18 mouse cellular contexts compared by ENCODE assay signal in genomic region chr11:111945806-111946205, GRCm38 (mm10).
"Had no signal": no experiment of that assay in that cellular context is flagged by ENCODE, and none has a peak within 500 bp of the region (broad histone marks: within the 10 kb centered on the region; RNA-seq: fewer than 3 reads in every experiment).

No protein-coding gene starts in this region.

- H3K4me1 ChIP-seq: megakaryocyte, embryonic 14.5 days; midbrain, embryonic 12.5 days; neural tube, embryonic 13.5 days had no signal

- ATAC-seq: intestine, embryonic 16.5 days; midbrain, embryonic 16.5 days had no signal

- H3K27me3 ChIP-seq: megakaryocyte, embryonic 14.5 days; midbrain, embryonic 12.5 days; neural tube, embryonic 13.5 days had no signal

- H3K9me3 ChIP-seq: midbrain, embryonic 12.5 days; neural tube, embryonic 13.5 days had no signal

- H3K4me3 ChIP-seq: layer of hippocampus, adult 2 months; megakaryocyte, embryonic 14.5 days; midbrain, embryonic 12.5 days; neural tube, embryonic 13.5 days had no signal

- H3K27ac ChIP-seq: layer of hippocampus, adult 2 months; liver, embryonic 14.5 days; macrophage; midbrain, embryonic 12.5 days; neural tube, embryonic 13.5 days had no signal

- H3K4me2 ChIP-seq: midbrain, embryonic 12.5 days; neural tube, embryonic 13.5 days had no signal

- H3K9ac ChIP-seq: liver, embryonic 14.5 days; midbrain, embryonic 12.5 days; neural tube, embryonic 13.5 days had no signal

- H3K36me3 ChIP-seq: midbrain, embryonic 12.5 days; neural tube, embryonic 13.5 days had no signal

- DNase-seq: kidney, postnatal 25 days; left cerebral cortex, postnatal 4 days; liver; lung, adult 2 months; lung, postnatal 14 days; retina, postnatal 1 day; right cerebral cortex, postnatal 4 days; spleen, adult 18-20 months; thymus, adult 18-20 months; thymus, postnatal 14 days had no signal
